Comparison of ENCODE assay signal across 9 mouse cellular contexts in genomic region chr3:96571896-96572698, GRCm38 (mm10). TPM values are rescaled to one million over a fixed set of nuclear protein-coding genes. Genes with fewer than 3 reads are reported as not detected.
DNase-seq lines count a peak whose midpoint lies in the region; ATAC-seq and TF ChIP-seq lines count a peak whose summit lies in the region.
"Had no signal": no experiment of that assay in that cellular context is flagged by ENCODE, and none has a peak within 500 bp of the region (broad histone marks: within the 10 kb centered on the region; RNA-seq: fewer than 3 reads in every experiment).

No protein-coding gene starts in this region.

- DNase-seq in gastrocnemius, adult 18-20 months (ENCODE audit: low spot score), result peak; percentile 65
- DNase-seq in gastrocnemius, postnatal 4 days (ENCODE audit: low spot score in 2 of 2), result no peak
- DNase-seq in kidney, postnatal 0 days (ENCODE audit: low spot score), result no peak
- DNase-seq in cerebellum, adult 9-11 months, result no peak
- DNase-seq in layer of hippocampus, adult 18-20 months (ENCODE audit: low spot score in 2 of 2), result no peak
- DNase-seq: cerebellum, adult 2 months had no signal

- H3K36me3 ChIP-seq in kidney, postnatal 0 days (ENCODE audit: insufficient read depth, low read length), result no peaks in the 10 kb centered on the region
- H3K36me3 ChIP-seq in forebrain, embryonic 15.5 days, result no peaks in the 10 kb centered on the region

- H3K4me2 ChIP-seq in kidney, postnatal 0 days (ENCODE audit: low read length), result no peak overlapping the region
- no peak overlapping the region for H3K4me2 ChIP-seq in forebrain, embryonic 15.5 days (replicated peaks)

- WGBS in kidney, postnatal 0 days, result 64% methylated on average over 16 of the region's 16 CpGs
- WGBS in forebrain, embryonic 15.5 days, result 81% methylated on average over 16 of the region's 16 CpGs

- ATAC-seq in granulocyte monocyte progenitor cell, adult 5-6 weeks (replicated peaks; ENCODE audit: poor library complexity, severe bottlenecking), result 0 out of 2 replicates have a peak, but pooled peaks have one; percentile 31
- no peak for ATAC-seq in kidney, postnatal 0 days (replicated peaks; ENCODE audit: low FRiP score, low read depth)
- peak; percentile 35 for ATAC-seq in megakaryocyte, adult 5-6 weeks (ENCODE audit: poor library complexity, severe bottlenecking)
- no peak for ATAC-seq in forebrain, embryonic 15.5 days (replicated peaks)

- H3K27ac ChIP-seq in kidney, postnatal 0 days, result peak overlapping the region; percentile 79
- H3K27ac ChIP-seq in forebrain, embryonic 15.5 days (replicated peaks), result no peak overlapping the region

- H3K4me3 ChIP-seq in kidney, postnatal 0 days (replicated peaks; ENCODE audit: low read depth, low read length), result no peak overlapping the region
- no peak overlapping the region for H3K4me3 ChIP-seq in forebrain, embryonic 15.5 days

- TF ChIP-seq CTCF in kidney, postnatal 0 days (IDR thresholded peaks at IDR 0.05; ENCODE audit: low read depth), result no peak

- no peak overlapping the region for H3K9ac ChIP-seq in kidney, postnatal 0 days (ENCODE audit: low read depth, low read length)
- no peak overlapping the region for H3K9ac ChIP-seq in forebrain, embryonic 15.5 days (replicated peaks)

- H3K4me1 ChIP-seq in kidney, postnatal 0 days (replicated peaks; ENCODE audit: insufficient read depth, low read length), result peaks cover 12% of the 10 kb centered on the region; the same call in 1 of the 2 replicates
- peaks cover 8% of the 10 kb centered on the region for H3K4me1 ChIP-seq in forebrain, embryonic 15.5 days

- no peaks in the 10 kb centered on the region for H3K27me3 ChIP-seq in kidney, postnatal 0 days (ENCODE audit: insufficient read depth, low read length)
- no peaks in the 10 kb centered on the region for H3K27me3 ChIP-seq in forebrain, embryonic 15.5 days

- H3K9me3 ChIP-seq in kidney, postnatal 0 days (replicated peaks; ENCODE audit: low read length), result no peaks in the 10 kb centered on the region
- H3K9me3 ChIP-seq in forebrain, embryonic 15.5 days, result no peaks in the 10 kb centered on the region

RNA-seq across cellular contexts. Expression of gene Gm16253, which starts 4.7 kb away (rescaled TPM):
- total RNA-seq in gastrocnemius, adult 18-20 months (2021), result 1 to 10 TPM; 1.2 to 2.0 TPM
- 1 to 10 TPM; 1.5 TPM for total RNA-seq in gastrocnemius, postnatal 4 days (2021)
- total RNA-seq in granulocyte monocyte progenitor cell, adult 5-6 weeks (2014; fragmentation: Nextera tagmentation), result not detected in 2 replicates
- total RNA-seq in granulocyte monocyte progenitor cell, adult 5-6 weeks (2017), result not detected in 2 replicates
- polyA plus RNA-seq in kidney, postnatal 0 days (2015; fragmentation: Nextera tagmentation; extraction: Ambion mirVana), result not detected in 2 replicates
- total RNA-seq in megakaryocyte, adult 5-6 weeks (2015), result not detected in 2 replicates
- 0.40 TPM in 1 of 2 replicates, not detected in the other for total RNA-seq in megakaryocyte, adult 5-6 weeks (2017)
- not detected for total RNA-seq in layer of hippocampus, adult 18-20 months (2021)
- polyA plus RNA-seq in forebrain, embryonic 15.5 days (2015; fragmentation: Nextera tagmentation; extraction: Ambion mirVana), result 0.92 and 2.0 TPM in 2 replicates
- polyA plus RNA-seq: cerebellum, adult 2 months had no signal

RNA-seq across cellular contexts. Expression of gene Txnip, which starts 14.3 kb away (rescaled TPM):
- 100 to 1,000 TPM; 344 to 646 TPM for total RNA-seq in gastrocnemius, adult 18-20 months (2021)
- 100 to 1,000 TPM; 318 to 360 TPM for total RNA-seq in gastrocnemius, postnatal 4 days (2021)
- total RNA-seq in granulocyte monocyte progenitor cell, adult 5-6 weeks (2014; fragmentation: Nextera tagmentation), result 80.1 and 110 TPM in 2 replicates
- 79.0 and 80.5 TPM in 2 replicates for total RNA-seq in granulocyte monocyte progenitor cell, adult 5-6 weeks (2017)
- 241 and 254 TPM in 2 replicates for polyA plus RNA-seq in kidney, postnatal 0 days (2015; fragmentation: Nextera tagmentation; extraction: Ambion mirVana)
- 411 and 437 TPM in 2 replicates for total RNA-seq in megakaryocyte, adult 5-6 weeks (2015)
- total RNA-seq in megakaryocyte, adult 5-6 weeks (2017), result 356 and 357 TPM in 2 replicates
- total RNA-seq in layer of hippocampus, adult 18-20 months (2021), result 10 to 100 TPM; 28.1 to 34.8 TPM
- polyA plus RNA-seq in forebrain, embryonic 15.5 days (2015; fragmentation: Nextera tagmentation; extraction: Ambion mirVana), result 68.4 and 69.3 TPM in 2 replicates

RNA-seq across cellular contexts. Expression of gene Polr3gl, which starts 21.9 kb away (rescaled TPM):
- total RNA-seq in gastrocnemius, adult 18-20 months (2021), result 10 to 100 TPM; 44.0 to 56.1 TPM
- total RNA-seq in gastrocnemius, postnatal 4 days (2021), result 10 to 100 TPM; 32.4 to 34.2 TPM
- 15.6 and 43.7 TPM in 2 replicates for total RNA-seq in granulocyte monocyte progenitor cell, adult 5-6 weeks (2014; fragmentation: Nextera tagmentation)
- 50.5 and 57.8 TPM in 2 replicates for total RNA-seq in granulocyte monocyte progenitor cell, adult 5-6 weeks (2017)
- polyA plus RNA-seq in kidney, postnatal 0 days (2015; fragmentation: Nextera tagmentation; extraction: Ambion mirVana), result 26.0 and 28.2 TPM in 2 replicates
- total RNA-seq in megakaryocyte, adult 5-6 weeks (2015), result 22.8 and 26.3 TPM in 2 replicates
- 45.6 and 46.4 TPM in 2 replicates for total RNA-seq in megakaryocyte, adult 5-6 weeks (2017)
- 10 to 100 TPM; 28.7 to 31.6 TPM for total RNA-seq in layer of hippocampus, adult 18-20 months (2021)
- polyA plus RNA-seq in forebrain, embryonic 15.5 days (2015; fragmentation: Nextera tagmentation; extraction: Ambion mirVana), result 42.4 and 45.3 TPM in 2 replicates

RNA-seq across cellular contexts. Expression of gene Ankrd34a, which starts 24.3 kb away (rescaled TPM):
- 1 to 10 TPM; 1.0 to 1.7 TPM for total RNA-seq in gastrocnemius, adult 18-20 months (2021)
- 1 to 10 TPM; 1.9 TPM for total RNA-seq in gastrocnemius, postnatal 4 days (2021)
- total RNA-seq in granulocyte monocyte progenitor cell, adult 5-6 weeks (2014; fragmentation: Nextera tagmentation), result not detected in 2 replicates
- total RNA-seq in granulocyte monocyte progenitor cell, adult 5-6 weeks (2017), result not detected in 2 replicates
- 1.2 and 1.3 TPM in 2 replicates for polyA plus RNA-seq in kidney, postnatal 0 days (2015; fragmentation: Nextera tagmentation; extraction: Ambion mirVana)
- not detected in 2 replicates for total RNA-seq in megakaryocyte, adult 5-6 weeks (2015)
- total RNA-seq in megakaryocyte, adult 5-6 weeks (2017), result not detected in 2 replicates
- 10 to 100 TPM; 55.7 to 56.8 TPM for total RNA-seq in layer of hippocampus, adult 18-20 months (2021)
- 12.5 and 13.4 TPM in 2 replicates for polyA plus RNA-seq in forebrain, embryonic 15.5 days (2015; fragmentation: Nextera tagmentation; extraction: Ambion mirVana)

RNA-seq across cellular contexts. Expression of gene Lix1l, which starts 28.9 kb away (rescaled TPM):
- total RNA-seq in gastrocnemius, adult 18-20 months (2021), result 1 to 10 TPM; 4.2 to 7.6 TPM
- total RNA-seq in gastrocnemius, postnatal 4 days (2021), result 10 to 100 TPM; 41.8 to 42.9 TPM
- total RNA-seq in granulocyte monocyte progenitor cell, adult 5-6 weeks (2014; fragmentation: Nextera tagmentation), result 2.2 and 2.3 TPM in 2 replicates
- total RNA-seq in granulocyte monocyte progenitor cell, adult 5-6 weeks (2017), result 1.7 and 2.1 TPM in 2 replicates
- polyA plus RNA-seq in kidney, postnatal 0 days (2015; fragmentation: Nextera tagmentation; extraction: Ambion mirVana), result 4.9 and 5.2 TPM in 2 replicates
- total RNA-seq in megakaryocyte, adult 5-6 weeks (2015), result 0.59 and 1.7 TPM in 2 replicates
- total RNA-seq in megakaryocyte, adult 5-6 weeks (2017), result 1.7 TPM in 2 replicates
- total RNA-seq in layer of hippocampus, adult 18-20 months (2021), result 10 to 100 TPM; 30.9 to 33.0 TPM
- polyA plus RNA-seq in forebrain, embryonic 15.5 days (2015; fragmentation: Nextera tagmentation; extraction: Ambion mirVana), result 5.0 and 6.4 TPM in 2 replicates

Comparison
In these comparisons a context has a peak if more than half of its experiments do, and no peak if none do; other contexts are left out.
1. ATAC-seq: peak in granulocyte monocyte progenitor cell, adult 5-6 weeks (single experiment) and megakaryocyte, adult 5-6 weeks (single experiment); none in kidney, postnatal 0 days (single experiment) and forebrain, embryonic 15.5 days (single experiment).